Mouse (Mus musculus) heart, embryonic 15.5 days (tissue): ENCODE results near the gene Gpr173. TPM values are rescaled to one million over a fixed set of nuclear protein-coding genes. Genes with fewer than 3 reads are reported as not detected.
A peak's percentile ranks its signal among the peaks of the same experiment; 100 is the strongest.

Experiments used
- ATAC-seq: fragments of 200-750 bp; cut with Nextera tagmentation; replicated peaks from 2 replicates; pipeline ENCODE4 v1.8.0; 2017; ENCODE audit warnings: low read depth, moderate TSS enrichment; ENCODE audit not compliant: insufficient number of reproducible peaks, insufficient read depth, low FRiP score
- H3K27ac ChIP-seq: fragments of 300-500 bp; sonication (generic); 2 replicates; pipeline ENCODE4 v1.5.1; 2015; ENCODE audit warnings: mild to moderate bottlenecking, inconsistent platforms
- H3K27me3 ChIP-seq: fragments of 300-500 bp; sonication (generic); 2 replicates; pipeline ENCODE4 v1.6.1; 2015; ENCODE audit warnings: inconsistent platforms
- H3K36me3 ChIP-seq: fragments of 300-500 bp; sonication (generic); 2 replicates; pipeline ENCODE4 v1.6.1; 2015; ENCODE audit warnings: mild to moderate bottlenecking, inconsistent platforms
- H3K4me1 ChIP-seq: fragments of 300-500 bp; sonication (generic); replicated peaks from 2 replicates; pipeline ENCODE4 v1.6.1; 2015; ENCODE audit warnings: inconsistent platforms
- H3K4me2 ChIP-seq: fragments of 300-500 bp; sonication (generic); 2 replicates; pipeline ENCODE4 v1.6.1; 2015; ENCODE audit warnings: inconsistent platforms, mild to moderate bottlenecking, moderate library complexity
- H3K4me3 ChIP-seq: fragments of 300-500 bp; sonication (generic); 2 replicates; pipeline ENCODE4 v1.5.1; 2015; ENCODE audit warnings: mild to moderate bottlenecking, inconsistent platforms
- H3K9ac ChIP-seq: fragments of 300-500 bp; sonication (generic); 2 replicates; pipeline ENCODE4 v1.6.1; 2015; ENCODE audit warnings: mild to moderate bottlenecking, inconsistent platforms
- H3K9me3 ChIP-seq: fragments of 300-500 bp; sonication (generic); replicated peaks from 2 replicates; pipeline ENCODE4 v1.6.1; 2016; ENCODE audit warnings: inconsistent platforms
- WGBS: fragments of 180-500 bp; shearing (Covaris S2); methylation state at CpG from one replicate; pipeline ENCODE4 v1.1.7; 2015; ENCODE audit warnings: mixed read lengths; 5-methylcytosine and 5-hydroxymethylcytosine counted together
- polyA plus RNA-seq: library from polyadenylated mRNA; unstranded; fragments of >200 nt; fragmentation: Nextera tagmentation; extraction: Ambion mirVana; gene quantifications from 2 replicates; pipeline ENCODE4 v1.2.1, GENCODE M21; 2015

Gpr173 gene
- 2.4 and 2.7 TPM in 2 replicates for polyA plus RNA-seq

GRCm38 (mm10) chrX:152368397-152369273, at the start of gene Gpr173:
TSS of gene Gpr173 (minus strand) at chrX:152368704.
- Histone ChIP-seq H3K27ac (peak within 1 kb of the TSS; percentile 6; the same call in 1 of the 2 replicates), H3K4me3 (peak within 1 kb of the TSS; percentile 59), H3K36me3 (no peaks in the 10 kb centered on the region), H3K9me3 (no peaks in the 10 kb centered on the region), H3K4me1 (no peaks in the 10 kb centered on the region), H3K27me3 (peaks cover 26% of the 10 kb centered on the region), H3K4me2 (peak within 1 kb of the TSS; percentile 65), H3K9ac (peak within 1 kb of the TSS; percentile 50)
- peak; percentile 94 for ATAC-seq
- 14% methylated on average over 23 of the region's 24 CpGs for WGBS

- no peak for ATAC-seq
- Histone ChIP-seq H3K4me1 (no peaks in the 10 kb centered on the region), H3K9ac (no peak overlapping the region), H3K9me3 (no peaks in the 10 kb centered on the region), H3K27ac (no peak overlapping the region), H3K27me3 (peaks cover 32% of the 10 kb centered on the region), H3K36me3 (no peaks in the 10 kb centered on the region), H3K4me2 (no peak overlapping the region), H3K4me3 (no peak overlapping the region)
- WGBS = 63% methylated on average over 1 of the region's 1 CpGs
These were observed 34.7 kb upstream of the Gpr173 start for GRCm38 (mm10) chrX:152403251-152403650.

- no peak overlapping the region for H3K4me3 ChIP-seq
- H3K27me3 ChIP-seq = peaks cover 30% of the 10 kb centered on the region
- no peak overlapping the region for H3K4me2 ChIP-seq
- no peak for ATAC-seq
- no peaks in the 10 kb centered on the region for H3K4me1 ChIP-seq
- 65% methylated on average over 2 of the region's 2 CpGs for WGBS
- no peak overlapping the region for H3K9ac ChIP-seq
- H3K9me3 ChIP-seq = no peaks in the 10 kb centered on the region
- no peaks in the 10 kb centered on the region for H3K36me3 ChIP-seq
- no peak overlapping the region for H3K27ac ChIP-seq
These were observed 31.6 kb upstream of the Gpr173 start for GRCm38 (mm10) chrX:152400096-152400495.

GRCm38 (mm10) chrX:152368054-152368396, 479 bp downstream of the Gpr173 start:
- Histone ChIP-seq H3K27me3 (peaks cover 28% of the 10 kb centered on the region), H3K4me1 (no peaks in the 10 kb centered on the region), H3K4me2 (peak overlapping the region; percentile 65), H3K4me3 (peak overlapping the region; percentile 59), H3K36me3 (no peaks in the 10 kb centered on the region), H3K9ac (peak overlapping the region; percentile 50), H3K9me3 (no peaks in the 10 kb centered on the region), H3K27ac (0 out of 2 replicates have a peak overlapping the region, but pooled peaks have one; percentile 6)
- ATAC-seq = no peak
- 14% methylated on average over 4 of the region's 4 CpGs for WGBS

- H3K4me1 ChIP-seq = no peaks in the 10 kb centered on the region
- no peaks in the 10 kb centered on the region for H3K9me3 ChIP-seq
- H3K27ac ChIP-seq = no peak overlapping the region
- H3K4me3 ChIP-seq = no peak overlapping the region
- H3K36me3 ChIP-seq = no peaks in the 10 kb centered on the region
- ATAC-seq = no peak
- WGBS = 58% methylated on average over 2 of the region's 2 CpGs
- H3K27me3 ChIP-seq = peaks cover 33% of the 10 kb centered on the region
- no peak overlapping the region for H3K4me2 ChIP-seq
- no peak overlapping the region for H3K9ac ChIP-seq
These were observed 2.1 kb downstream of the Gpr173 start for GRCm38 (mm10) chrX:152366418-152366817.

GRCm38 (mm10) chrX:152352553-152353153, 15.9 kb downstream of the Gpr173 start:
- Histone ChIP-seq H3K36me3 (no peaks in the 10 kb centered on the region), H3K27me3 (peaks cover 19% of the 10 kb centered on the region; the same call in 1 of the 2 replicates), H3K27ac (no peak overlapping the region), H3K4me3 (no peak overlapping the region), H3K9me3 (no peaks in the 10 kb centered on the region), H3K4me2 (no peak overlapping the region), H3K9ac (no peak overlapping the region), H3K4me1 (no peaks in the 10 kb centered on the region)
- ATAC-seq = peak; percentile 39; the same call in 1 of the 2 replicates
- WGBS = 24% methylated on average over 5 of the region's 5 CpGs

GRCm38 (mm10) chrX:152347041-152347440, 21.5 kb downstream of the Gpr173 start:
- peaks cover 47% of the 10 kb centered on the region for H3K27me3 ChIP-seq
- H3K4me3 ChIP-seq = no peak overlapping the region
- no peak for ATAC-seq
- H3K4me1 ChIP-seq = no peaks in the 10 kb centered on the region
- no peak overlapping the region for H3K4me2 ChIP-seq
- H3K9me3 ChIP-seq = no peaks in the 10 kb centered on the region
- 96% methylated on average over 14 of the region's 14 CpGs for WGBS
- no peak overlapping the region for H3K27ac ChIP-seq
- H3K9ac ChIP-seq = no peak overlapping the region
- H3K36me3 ChIP-seq = no peaks in the 10 kb centered on the region

- Histone ChIP-seq H3K27ac (no peak overlapping the region), H3K4me2 (no peak overlapping the region), H3K9ac (no peak overlapping the region), H3K9me3 (no peaks in the 10 kb centered on the region), H3K27me3 (peaks cover 50% of the 10 kb centered on the region), H3K4me1 (no peaks in the 10 kb centered on the region), H3K36me3 (no peaks in the 10 kb centered on the region), H3K4me3 (no peak overlapping the region)
- no peak for ATAC-seq
- WGBS = 85% methylated on average over 15 of the region's 15 CpGs
These were observed 21.9 kb downstream of the Gpr173 start for GRCm38 (mm10) chrX:152346587-152346986.

GRCm38 (mm10) chrX:152342903-152343302, 25.6 kb downstream of the Gpr173 start:
- 27% methylated on average over 6 of the region's 6 CpGs for WGBS
- Histone ChIP-seq H3K9me3 (no peaks in the 10 kb centered on the region), H3K4me3 (peak overlapping the region; percentile 69), H3K27ac (peak overlapping the region; percentile 86), H3K9ac (no peak overlapping the region), H3K36me3 (0 out of 2 replicates have a peak, but pooled peaks cover 5% of the 10 kb centered on the region), H3K4me2 (peak overlapping the region; percentile 62), H3K4me1 (peaks cover 8% of the 10 kb centered on the region; the same call in 1 of the 2 replicates), H3K27me3 (peaks cover 41% of the 10 kb centered on the region)
- no peak for ATAC-seq

GRCm38 (mm10) chrX:152342358-152342901, 26.1 kb downstream of the Gpr173 start, which contains the start of gene Tspyl2:
TSS of gene Tspyl2 (minus strand) at chrX:152342425.
- Histone ChIP-seq H3K27ac (peak within 1 kb of the TSS; percentile 86), H3K4me3 (peak within 1 kb of the TSS; percentile 69), H3K4me2 (peak within 1 kb of the TSS; percentile 62), H3K9me3 (no peaks in the 10 kb centered on the region), H3K4me1 (peaks cover 8% of the 10 kb centered on the region; the same call in 1 of the 2 replicates), H3K9ac (peak within 1 kb of the TSS; percentile 75), H3K27me3 (peaks cover 41% of the 10 kb centered on the region), H3K36me3 (0 out of 2 replicates have a peak, but pooled peaks cover 5% of the 10 kb centered on the region)
- ATAC-seq = peak; percentile 98
- 10% methylated on average over 27 of the region's 27 CpGs for WGBS

GRCm38 (mm10) chrX:152341496-152341895, 27.0 kb downstream of the Gpr173 start:
- H3K27me3 ChIP-seq = peaks cover 39% of the 10 kb centered on the region
- peak overlapping the region; percentile 86 for H3K27ac ChIP-seq
- H3K4me2 ChIP-seq = peak overlapping the region; percentile 62
- 29% methylated on average over 11 of the region's 11 CpGs for WGBS
- no peaks in the 10 kb centered on the region for H3K9me3 ChIP-seq
- H3K36me3 ChIP-seq = 0 out of 2 replicates have a peak, but pooled peaks cover 5% of the 10 kb centered on the region
- peak overlapping the region; percentile 69 for H3K4me3 ChIP-seq
- H3K4me1 ChIP-seq = peaks cover 12% of the 10 kb centered on the region
- peak overlapping the region; percentile 75 for H3K9ac ChIP-seq
- no peak for ATAC-seq
